In the genomic region with DNA sequence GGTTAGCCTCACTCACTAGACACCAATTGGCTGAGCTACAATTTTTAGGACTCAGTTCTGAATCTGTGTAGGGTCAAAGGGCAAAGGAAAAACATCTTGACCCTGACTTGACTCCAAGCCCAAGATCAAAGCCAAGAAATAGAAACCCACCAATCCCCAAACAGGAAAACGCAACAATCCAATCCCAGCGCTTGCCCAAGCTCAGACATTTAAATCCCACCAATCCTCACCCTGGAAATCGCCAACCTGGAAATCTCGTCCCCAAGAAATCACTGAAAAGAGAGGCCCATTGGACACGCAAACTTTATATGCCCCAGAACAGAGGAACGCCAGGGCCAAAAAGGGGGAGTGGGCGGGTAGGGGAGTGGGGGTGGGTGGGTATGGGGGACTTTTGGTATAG, we compare ENCODE assay signal across 8 mouse cellular contexts. TPM values are rescaled to one million over a fixed set of nuclear protein-coding genes. Genes with fewer than 3 reads are reported as not detected.
DNase-seq lines count a peak whose midpoint lies in the region; ATAC-seq and TF ChIP-seq lines count a peak whose summit lies in the region.
"Not testable (repeated sequence)": the region's sequence is repeated elsewhere in the genome, so short reads cannot be mapped to it uniquely, and the experiment has no call there.

No protein-coding gene starts in this region.

- DNase-seq in MEL (ENCODE audit: low read depth, low spot score): not testable (repeated sequence)
- peak; percentile 73 for DNase-seq in embryo, embryonic 10.5 days (ENCODE audit: low spot score)
- peak; percentile 55 for DNase-seq in kidney, adult 2 months
- DNase-seq in kidney, postnatal 14 days: peak; percentile 34
- peak; percentile 22 for DNase-seq in midbrain, postnatal 0 days (ENCODE audit: low spot score)

- peaks cover 36 to 56% of the 10 kb centered on the region in 2 experiments for H3K4me1 ChIP-seq in MEL (ENCODE audit: control insufficient read depth in 1 of 2, insufficient read depth in 2 of 2, low read length in 2 of 2)
- H3K4me1 ChIP-seq in hindbrain, embryonic 12.5 days; kidney, adult 2 months (ENCODE audit: control insufficient read depth, insufficient read depth, low read length); midbrain, postnatal 0 days (ENCODE audit: insufficient read depth, low read length): not testable (repeated sequence)
- H3K4me1 ChIP-seq in neural tube, embryonic 15.5 days: peaks cover 12% of the 10 kb centered on the region; the same call in 1 of the 2 replicates

- TF ChIP-seq EP300 in MEL (IDR thresholded peaks at IDR 0.05; ENCODE audit: low read depth in 1 of 2, low read length in 2 of 2): not testable (repeated sequence)

- H3K27ac ChIP-seq in MEL (ENCODE audit: control insufficient read depth, low read depth, low read length) (peak overlapping the region; percentile 87), macrophage (peak overlapping the region; percentile 87)
- not testable (repeated sequence) for H3K27ac ChIP-seq in hindbrain, embryonic 12.5 days; midbrain, postnatal 0 days (ENCODE audit: low read depth, low read length)
- peak overlapping the region; percentile 82 for H3K27ac ChIP-seq in kidney, adult 2 months (ENCODE audit: insufficient read depth, low read depth, low read length)
- peak overlapping the region; percentile 18 for H3K27ac ChIP-seq in neural tube, embryonic 15.5 days (replicated peaks)

- H3K4me3 ChIP-seq in MEL (ENCODE audit: control insufficient read depth in 1 of 2, insufficient read depth in 1 of 2, low read depth in 2 of 2, low read length in 2 of 2): peak overlapping the region in 1 of 2 experiments; percentile 15; a peak in 1 of 4 replicates
- not testable (repeated sequence) for H3K4me3 ChIP-seq in hindbrain, embryonic 12.5 days; kidney, adult 2 months (ENCODE audit: insufficient read depth, low read depth, low read length); macrophage (ENCODE audit: inconsistent target); midbrain, postnatal 0 days (ENCODE audit: low read depth, low read length); neural tube, embryonic 15.5 days (replicated peaks)

- not testable (repeated sequence) for H3K27me3 ChIP-seq in MEL (ENCODE audit: control insufficient read depth in 1 of 2, insufficient read depth in 2 of 2, low read length in 2 of 2); hindbrain, embryonic 12.5 days; kidney, adult 2 months (replicated peaks; ENCODE audit: control insufficient read depth, insufficient read depth, low read length); midbrain, postnatal 0 days (ENCODE audit: insufficient read depth, low read length); neural tube, embryonic 15.5 days (replicated peaks)

- ATAC-seq in hindbrain, embryonic 12.5 days (ENCODE audit: low FRiP score): peak; percentile 22; the same call in 1 of the 2 replicates
- not testable (repeated sequence) for ATAC-seq in midbrain, postnatal 0 days (ENCODE audit: low FRiP score)
- peak; percentile 48; the same call in 1 of the 2 replicates for ATAC-seq in neural tube, embryonic 15.5 days (ENCODE audit: low FRiP score)

- H3K36me3 ChIP-seq in MEL (ENCODE audit: control insufficient read depth in 1 of 2, insufficient read depth in 2 of 2, low read length in 2 of 2): peaks cover 33 to 70% of the 10 kb centered on the region in 2 experiments
- H3K36me3 ChIP-seq in hindbrain, embryonic 12.5 days; kidney, adult 2 months (ENCODE audit: control insufficient read depth, insufficient read depth, low read length); macrophage (ENCODE audit: inconsistent target); midbrain, postnatal 0 days (ENCODE audit: insufficient read depth, low read length); neural tube, embryonic 15.5 days: not testable (repeated sequence)

- TF ChIP-seq POLR2A in MEL (IDR thresholded peaks at IDR 0.05; ENCODE audit: control insufficient read depth in 1 of 2, insufficient read depth in 1 of 2, low read depth in 1 of 2, low read length in 2 of 2, poor library complexity in 1 of 2); kidney, adult 2 months (IDR thresholded peaks at IDR 0.05; ENCODE audit: low read depth, low read length): not testable (repeated sequence)

- TF ChIP-seq CTCF in MEL (IDR thresholded peaks at IDR 0.05 in 2 of 3, conservative IDR thresholded peaks at IDR 0.05 in 1 of 3; ENCODE audit: control insufficient read depth in 1 of 3, insufficient read depth in 1 of 3, low read depth in 2 of 3, low read length in 3 of 3, poor library complexity in 1 of 3, severe bottlenecking in 1 of 3); kidney, adult 2 months (conservative IDR thresholded peaks at IDR 0.05; ENCODE audit: insufficient read depth, insufficient read length, low read depth, low read length); midbrain, postnatal 0 days (IDR thresholded peaks at IDR 0.05): not testable (repeated sequence)

- not testable (repeated sequence) for H3K4me2 ChIP-seq in hindbrain, embryonic 12.5 days (replicated peaks); midbrain, postnatal 0 days (ENCODE audit: low read depth, low read length, poor library complexity, severe bottlenecking)
- H3K4me2 ChIP-seq in neural tube, embryonic 15.5 days: peak overlapping the region; percentile 34

- H3K9me3 ChIP-seq in MEL (replicated peaks; ENCODE audit: insufficient read depth, low read length); hindbrain, embryonic 12.5 days (replicated peaks); midbrain, postnatal 0 days (ENCODE audit: low read length); neural tube, embryonic 15.5 days (replicated peaks): not testable (repeated sequence)

- TF ChIP-seq RAD21 in MEL (IDR thresholded peaks at IDR 0.05; ENCODE audit: low read depth, low read length): not testable (repeated sequence)

- peak overlapping the region; percentile 46 for H3K9ac ChIP-seq in MEL (ENCODE audit: control insufficient read depth, low read depth, low read length, poor library complexity, severe bottlenecking)
- not testable (repeated sequence) for H3K9ac ChIP-seq in hindbrain, embryonic 12.5 days; midbrain, postnatal 0 days (replicated peaks; ENCODE audit: low read length, poor library complexity, severe bottlenecking); neural tube, embryonic 15.5 days (replicated peaks)

- peaks cover 18% of the 10 kb centered on the region for H3K79me2 ChIP-seq in MEL (ENCODE audit: control insufficient read depth, insufficient read depth, low read length, poor library complexity)
- peaks cover 83% of the 10 kb centered on the region for H3K79me2 ChIP-seq in macrophage (ENCODE audit: inconsistent target)

- WGBS in hindbrain, embryonic 12.5 days: 67% methylated on average over 7 of the region's 7 CpGs
- WGBS in kidney, adult 2 months: 75% methylated on average over 7 of the region's 7 CpGs
- WGBS in macrophage (ENCODE audit: missing documents): 90% methylated on average over 4 of the region's 7 CpGs
- 59% methylated on average over 4 of the region's 7 CpGs for WGBS in midbrain, postnatal 0 days
- 39% methylated on average over 7 of the region's 7 CpGs for WGBS in neural tube, embryonic 15.5 days

RNA-seq across cellular contexts. Expression of a gene that starts 51.3 kb away (rescaled TPM):
- 44.8 and 57.4 TPM in 2 replicates for total RNA-seq in MEL (2012; rRNA removed)
- polyA plus RNA-seq in MEL (2012; ENCODE audit: insufficient read depth in 1 of 2, insufficient read length in 2 of 2, low read depth in 1 of 2, low replicate concordance in 2 of 2, missing spikeins in 1 of 2): 10 to 100 TPM in 1 of 2 experiments, not detected in 1; 61.1 TPM
- 6.5 and 7.8 TPM in 2 replicates for polyA plus RNA-seq in hindbrain, embryonic 12.5 days (2016; fragmentation: Nextera tagmentation; extraction: Ambion mirVana)
- polyA plus RNA-seq in kidney, adult 2 months (2012; rRNA removed): 7.8 and 8.1 TPM in 2 replicates
- total RNA-seq in macrophage (2018; cell fraction: chromatin; rRNA removed): 100 to 1,000 TPM in 25 of 26 experiments, 10 to 100 TPM in 1; 90.4 to 656 (median 263) TPM
- total RNA-seq in macrophage (2018; cell fraction: cytosol; rRNA removed): 10 to 100 TPM; 26.8 to 77.1 (median 51.1) TPM
- 100 to 1,000 TPM in 13 of 26 experiments, 10 to 100 TPM in 13; 37.0 to 278 (median 131) TPM for total RNA-seq in macrophage (2018; cell fraction: nucleus; rRNA removed)
- polyA plus RNA-seq in macrophage (2018): 53.1 to 81.3 TPM (median 56.1 TPM) in 3 replicates
- 3.9 and 5.4 TPM in 2 replicates for total RNA-seq in midbrain, postnatal 0 days (2014; rRNA removed)
- polyA plus RNA-seq in midbrain, postnatal 0 days (2015; fragmentation: Nextera tagmentation; extraction: Ambion mirVana): 2.3 TPM in 2 replicates
- 8.8 and 11.5 TPM in 2 replicates for polyA plus RNA-seq in neural tube, embryonic 15.5 days (2015; fragmentation: Nextera tagmentation; extraction: Ambion mirVana)
